In genomic region chr11:9060484-9060883, GRCm38 (mm10) we compare ENCODE assay signal across 19 mouse cellular contexts. TPM values are rescaled to one million over a fixed set of nuclear protein-coding genes. Genes with fewer than 3 reads are reported as not detected.
DNase-seq lines count a peak whose midpoint lies in the region; ATAC-seq lines count a peak whose summit lies in the region.
"Had no signal": no experiment of that assay in that cellular context is flagged by ENCODE, and none has a peak within 500 bp of the region (broad histone marks: within the 10 kb centered on the region; RNA-seq: fewer than 3 reads in every experiment).

No protein-coding gene starts in this region.

- peak; percentile 55 for ATAC-seq in common myeloid progenitor, adult 5-6 weeks (replicated peaks; ENCODE audit: low read depth, poor library complexity, severe bottlenecking)
- peak; percentile 48 for ATAC-seq in megakaryocyte progenitor cell, adult 5-6 weeks (replicated peaks; ENCODE audit: poor library complexity)
- ATAC-seq: hindbrain, postnatal 0 days had no signal

- peak; percentile 39 for DNase-seq in heart, adult 11 months
- DNase-seq in heart, adult 8-10 months (ENCODE audit: low spot score) = no peak
- peak; percentile 11 for DNase-seq in Muller cell, postnatal 12 days (ENCODE audit: inconsistent ontology term)
- no peak for DNase-seq in testis, postnatal 14 days (ENCODE audit: low spot score)
- no peak for DNase-seq in lung, postnatal 36 days
- DNase-seq: adrenal gland, adult 8-10 months; adrenal gland, postnatal 36 days; cerebellum, adult 11-12 months; cerebellum, adult 9-10 months; cerebellum, postnatal 36 days; embryo, embryonic 11 days; gastrocnemius, adult 2 months; gastrocnemius, postnatal 25 days; heart, postnatal 36 days; kidney, adult 11 months had no signal

RNA-seq across cellular contexts. Expression of gene Sun3, which starts 11.7 kb away (rescaled TPM):
- 1 to 10 TPM; 1.1 to 2.4 (median 1.9) TPM for total RNA-seq in heart, adult 8-10 months (2022)
- total RNA-seq in common myeloid progenitor, adult 5-6 weeks (2017) = not detected in 2 replicates
- total RNA-seq in megakaryocyte progenitor cell, adult 5-6 weeks (2015) = not detected in 2 replicates
- not detected in 2 replicates for total RNA-seq in megakaryocyte progenitor cell, adult 5-6 weeks (2017)
- total RNA-seq: adrenal gland, adult 8-10 months; adrenal gland, postnatal 36 days; CH12.LX; gastrocnemius, adult 2 months; gastrocnemius, postnatal 25 days; hindbrain, postnatal 0 days had no signal

RNA-seq across cellular contexts. Expression of gene Gm11992, which starts 12.1 kb away (rescaled TPM):
- total RNA-seq in heart, adult 8-10 months (2022) = 1 to 10 TPM in 1 of 4 experiments, under 1 TPM in 3; 0.34 to 2.0 (median 0.82) TPM
- 0.29 and 0.32 TPM in 2 replicates for total RNA-seq in common myeloid progenitor, adult 5-6 weeks (2017)
- 0.51 TPM in 1 of 2 replicates, not detected in the other for total RNA-seq in megakaryocyte progenitor cell, adult 5-6 weeks (2015)
- total RNA-seq in megakaryocyte progenitor cell, adult 5-6 weeks (2017) = 0.88 TPM in 1 of 2 replicates, not detected in the other
- total RNA-seq: CH12.LX; gastrocnemius, adult 2 months; gastrocnemius, postnatal 25 days had no signal

RNA-seq across cellular contexts. Expression of gene Hus1, which starts 49.5 kb away (rescaled TPM):
- total RNA-seq in heart, adult 8-10 months (2022) = 10 to 100 TPM in 3 of 4 experiments, 1 to 10 TPM in 1; 9.7 to 11.0 (median 10.6) TPM
- 21.1 and 22.3 TPM in 2 replicates for total RNA-seq in common myeloid progenitor, adult 5-6 weeks (2017)
- total RNA-seq in megakaryocyte progenitor cell, adult 5-6 weeks (2015) = 21.2 and 29.5 TPM in 2 replicates
- total RNA-seq in megakaryocyte progenitor cell, adult 5-6 weeks (2017) = 17.5 and 23.7 TPM in 2 replicates

RNA-seq across cellular contexts. Expression of gene Upp1, which starts 57.4 kb away (rescaled TPM):
- total RNA-seq in heart, adult 8-10 months (2022) = 1 to 10 TPM; 2.5 to 9.8 (median 3.0) TPM
- total RNA-seq in common myeloid progenitor, adult 5-6 weeks (2017) = 1.6 and 11.3 TPM in 2 replicates
- 0.89 TPM in 1 of 2 replicates, not detected in the other for total RNA-seq in megakaryocyte progenitor cell, adult 5-6 weeks (2015)
- total RNA-seq in megakaryocyte progenitor cell, adult 5-6 weeks (2017) = not detected in 2 replicates

Comparison
In these comparisons a context has a peak if more than half of its experiments do, and no peak if none do; other contexts are left out.
1. DNase-seq: peak in heart, adult 11 months (single experiment) and Muller cell, postnatal 12 days (single experiment); none in heart, adult 8-10 months (single experiment), testis, postnatal 14 days (single experiment) and lung, postnatal 36 days (single experiment).